Mouse (Mus musculus) hindbrain, postnatal 0 days (tissue): ENCODE results near the gene Cyb5d1. TPM values are rescaled to one million over a fixed set of nuclear protein-coding genes. Genes with fewer than 3 reads are reported as not detected.
A peak's percentile ranks its signal among the peaks of the same experiment; 100 is the strongest.

Source experiments
- ATAC-seq: fragments of 200-750 bp; cut with Nextera tagmentation; 2 replicates; pipeline ENCODE4 v1.8.0; 2017; ENCODE audit warnings: mild to moderate bottlenecking, moderate TSS enrichment, moderate library complexity
- DNase-seq: peaks from one replicate; pipeline ENCODE4 v3.0.0-alpha.2; 2015; ENCODE audit warnings: low spot score
- H3K27ac ChIP-seq: fragments of 300-500 bp; sonication (generic); 2 replicates; pipeline ENCODE4 v1.5.1; 2014; ENCODE audit warnings: mild to moderate bottlenecking
- H3K27me3 ChIP-seq: fragments of 300-500 bp; sonication (generic); 2 replicates; pipeline ENCODE4 v1.6.1; 2014; ENCODE audit warnings: low read length, mixed read lengths; ENCODE audit not compliant: insufficient read depth
- H3K36me3 ChIP-seq: fragments of 300-500 bp; sonication (generic); 2 replicates; pipeline ENCODE4 v1.6.1; 2014; ENCODE audit warnings: low read length, mixed read lengths; ENCODE audit not compliant: insufficient read depth
- H3K4me1 ChIP-seq: fragments of 300-500 bp; sonication (generic); 2 replicates; pipeline ENCODE4 v1.6.1; 2014; ENCODE audit warnings: antibody characterized with exemption, low read length, mixed read lengths; ENCODE audit not compliant: insufficient read depth
- H3K4me2 ChIP-seq: fragments of 300-500 bp; sonication (generic); 2 replicates; pipeline ENCODE4 v1.6.1; 2014; ENCODE audit warnings: low read depth, mild to moderate bottlenecking, low read length, moderate library complexity, mixed read lengths
- H3K4me3 ChIP-seq: fragments of 300-500 bp; sonication (generic); 2 replicates; pipeline ENCODE4 v1.5.1; 2014; ENCODE audit warnings: low read length
- H3K9ac ChIP-seq: fragments of 300-500 bp; sonication (generic); replicated peaks from 2 replicates; pipeline ENCODE4 v1.6.1; 2014; ENCODE audit warnings: mild to moderate bottlenecking, low read length, moderate library complexity, mixed read lengths
- H3K9me3 ChIP-seq: fragments of 300-500 bp; sonication (generic); 2 replicates; pipeline ENCODE4 v1.6.1; 2016; ENCODE audit warnings: low read length, mixed read lengths
- CTCF ChIP-seq: IDR thresholded peaks from 2 replicates; pipeline ENCODE4 v1.5.1; 2016; ENCODE audit warnings: antibody characterized with exemption, control low read depth, low read depth
- WGBS: fragments of 180-500 bp; shearing (Covaris S2); extraction: QIAGEN DNeasy Blood & Tissue Kit; methylation state at CpG from one replicate; pipeline ENCODE4 v1.1.7; 2014; 5-methylcytosine and 5-hydroxymethylcytosine counted together
- polyA plus RNA-seq: library from polyadenylated mRNA; unstranded; fragments of >200 nt; fragmentation: Nextera tagmentation; extraction: Ambion mirVana; gene quantifications from 2 replicates; pipeline ENCODE4 v1.2.1, GENCODE M21; 2015
- total RNA-seq: library from RNA; depleted of rRNA; stranded (reverse); fragments of >200 nt; gene quantifications from 2 replicates; pipeline ENCODE4 v1.2.3, GENCODE M21; 2014

Gene Cyb5d1
- total and polyA plus RNA-seq, 2 experiments from 2014 or later: 18.5 to 21.8 TPM

DNA sequence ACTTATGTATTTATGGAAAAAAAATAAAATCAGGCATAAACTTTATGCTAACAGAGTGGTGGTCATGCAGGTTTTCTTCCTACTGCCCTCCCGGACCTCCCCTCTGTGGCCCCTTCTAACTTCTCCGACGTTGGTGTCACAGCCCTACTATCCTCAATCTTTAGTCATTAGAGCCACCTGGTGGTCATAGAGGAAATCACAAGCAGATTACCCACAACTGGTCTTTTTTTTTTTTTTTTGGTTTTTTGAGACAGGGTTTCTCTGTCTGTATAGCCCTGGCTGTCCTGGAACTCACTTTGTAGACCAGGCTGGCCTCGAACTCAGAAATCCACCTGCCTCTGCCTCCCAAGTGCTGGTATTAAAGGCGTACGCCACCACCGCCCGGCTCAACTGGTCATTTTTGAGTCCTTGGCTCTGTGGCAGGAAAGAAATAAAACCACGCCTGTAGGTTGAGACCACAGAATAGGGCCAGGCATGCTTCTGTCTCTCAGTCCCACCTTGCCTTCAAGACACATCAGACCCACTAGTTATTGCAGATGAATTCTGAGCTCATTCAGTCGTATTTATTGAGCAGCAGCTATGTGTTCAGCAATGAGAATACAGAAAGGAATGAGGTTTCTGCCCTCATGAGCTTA is 4.9 kb downstream of the Cyb5d1 start:
- Histone ChIP-seq H3K4me2 (no peak overlapping the region), H3K9me3 (no peaks in the 10 kb centered on the region), H3K9ac (no peak overlapping the region), H3K27me3 (no peaks in the 10 kb centered on the region), H3K4me3 (no peak overlapping the region), H3K27ac (no peak overlapping the region), H3K4me1 (no peaks in the 10 kb centered on the region), H3K36me3 (no peaks in the 10 kb centered on the region)
- WGBS: 52% methylated on average over 10 of the region's 10 CpGs
- ATAC-seq: no peak; the same call in 1 of the 2 replicates
- peak; percentile 82 for TF ChIP-seq CTCF
- DNase-seq: peak; percentile 90

DNA sequence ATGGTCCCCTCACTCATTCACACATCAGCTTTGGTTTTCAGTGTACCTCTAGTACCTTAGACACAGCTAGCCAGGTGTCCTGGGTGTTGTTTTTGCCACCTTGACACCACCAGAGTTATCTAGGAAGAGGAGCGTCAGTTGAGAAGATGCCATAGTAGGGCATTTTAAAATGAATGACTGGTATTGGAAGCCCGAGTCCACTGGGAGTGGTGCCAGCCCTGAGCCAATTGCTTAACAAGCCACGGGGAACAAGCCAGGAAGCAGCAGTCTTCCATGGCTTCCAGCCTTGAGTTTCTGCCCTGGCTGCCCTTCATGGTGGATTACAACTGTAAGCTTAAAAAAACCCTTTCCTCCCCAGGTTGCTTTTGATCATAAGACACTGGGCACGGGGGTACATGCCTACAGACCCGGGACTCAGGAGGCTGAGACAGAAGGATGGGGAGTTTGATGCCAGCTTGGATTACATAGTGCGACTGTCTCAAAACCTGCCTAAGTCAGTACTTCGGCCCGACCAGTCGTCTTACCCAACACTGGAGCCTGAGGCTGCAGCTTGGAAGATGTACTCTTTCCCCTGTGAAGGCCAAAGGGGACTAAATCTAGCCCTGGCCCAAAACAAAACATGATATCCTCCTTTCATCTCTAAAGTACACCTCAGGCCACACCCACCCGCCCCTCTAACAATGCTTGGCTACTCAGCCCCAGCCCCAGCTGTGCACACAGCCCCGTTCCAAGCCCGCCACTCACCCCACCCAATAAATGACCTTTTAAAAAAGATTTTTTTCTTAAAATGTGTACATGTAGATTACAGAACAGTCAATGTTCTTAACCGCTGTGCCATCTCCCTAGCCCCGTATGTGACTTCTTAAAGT is 5.7 kb downstream of the Cyb5d1 start:
- DNase-seq (peak; percentile 64), ATAC-seq (no peak)
- Histone ChIP-seq H3K4me2 (no peak overlapping the region), H3K9me3 (no peaks in the 10 kb centered on the region), H3K27me3 (no peaks in the 10 kb centered on the region), H3K9ac (no peak overlapping the region), H3K4me1 (no peaks in the 10 kb centered on the region), H3K27ac (no peak overlapping the region), H3K36me3 (no peaks in the 10 kb centered on the region), H3K4me3 (no peak overlapping the region)
- WGBS: 45% methylated on average over 14 of the region's 14 CpGs
- TF ChIP-seq CTCF: no peak

DNA sequence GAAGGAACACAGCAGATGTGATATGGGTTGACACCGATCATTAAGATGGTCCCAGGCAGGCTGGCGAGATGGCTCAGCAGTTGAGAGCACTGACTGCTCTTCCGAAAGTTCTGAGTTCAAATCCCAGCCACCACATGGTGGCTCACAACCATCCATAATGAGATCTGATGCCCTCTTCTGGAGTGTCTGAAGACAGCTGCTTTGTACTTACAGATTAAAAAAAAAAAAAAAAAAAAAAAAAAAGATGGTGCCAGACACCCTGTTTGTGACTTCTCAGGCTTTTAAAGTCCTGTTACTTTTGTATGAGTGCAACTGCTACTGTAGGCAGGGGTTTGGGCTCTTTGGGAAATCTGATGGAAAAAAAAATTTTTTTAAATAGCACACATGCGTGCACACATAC is 6.8 kb downstream of the Cyb5d1 start:
- Histone ChIP-seq H3K36me3 (no peaks in the 10 kb centered on the region), H3K9ac (no peak overlapping the region), H3K4me3 (no peak overlapping the region), H3K27ac (no peak overlapping the region), H3K4me2 (no peak overlapping the region), H3K27me3 (no peaks in the 10 kb centered on the region), H3K9me3 (no peaks in the 10 kb centered on the region), H3K4me1 (no peaks in the 10 kb centered on the region)
- TF ChIP-seq CTCF: 0 out of 2 replicates have a peak, but pooled peaks have one; percentile 10
- ATAC-seq (no peak), DNase-seq (no peak)
- 98% methylated on average over 4 of the region's 4 CpGs for WGBS

DNA sequence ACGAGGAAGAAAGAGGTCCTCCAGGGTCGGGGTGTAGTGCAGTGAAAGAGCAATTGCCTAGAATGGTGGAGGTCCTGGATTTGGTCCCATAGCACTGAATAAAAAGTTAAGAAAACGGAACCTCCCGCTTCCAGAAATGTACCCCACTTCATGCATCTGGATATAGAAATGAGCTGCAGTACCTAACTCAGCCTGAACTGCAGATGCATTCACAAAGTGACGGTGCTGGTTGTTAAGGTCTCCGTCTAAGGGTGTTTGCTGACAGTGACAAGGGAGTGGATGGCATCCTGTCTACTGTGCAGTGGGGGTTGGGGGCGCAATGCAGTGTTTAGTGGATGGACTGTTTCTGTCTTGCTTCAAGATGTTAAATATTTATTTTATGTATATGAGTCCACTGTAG is 8.7 kb downstream of the Cyb5d1 start:
- H3K4me2 ChIP-seq: no peak overlapping the region
- no peak overlapping the region for H3K4me3 ChIP-seq
- no peaks in the 10 kb centered on the region for H3K36me3 ChIP-seq
- no peaks in the 10 kb centered on the region for H3K9me3 ChIP-seq
- WGBS: 80% methylated on average over 7 of the region's 7 CpGs
- no peak for DNase-seq
- H3K27me3 ChIP-seq: no peaks in the 10 kb centered on the region
- peak; percentile 56 for TF ChIP-seq CTCF
- no peak overlapping the region for H3K9ac ChIP-seq
- H3K4me1 ChIP-seq: no peaks in the 10 kb centered on the region
- H3K27ac ChIP-seq: no peak overlapping the region
- ATAC-seq: no peak

DNA sequence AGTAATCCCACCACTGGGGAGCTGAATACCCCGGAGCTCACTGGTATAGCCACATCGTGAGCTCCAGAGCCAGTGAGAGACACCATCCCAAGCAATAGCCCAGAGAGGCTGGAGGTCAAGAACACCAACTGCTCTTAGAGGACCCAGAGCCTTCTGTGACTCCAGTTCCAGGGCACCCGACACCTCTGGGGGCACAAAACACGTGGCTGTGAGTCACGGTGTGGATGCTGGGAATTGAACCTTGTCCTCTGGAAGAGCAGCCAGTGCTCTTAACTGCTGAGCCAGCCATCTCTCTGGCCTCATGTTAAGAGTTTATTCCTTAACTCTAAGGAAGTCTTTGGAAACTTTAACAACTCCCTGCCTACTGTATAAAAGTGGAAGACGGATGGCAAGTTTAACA is 10.5 kb downstream of the Cyb5d1 start:
- H3K27ac ChIP-seq: no peak overlapping the region
- H3K4me1 ChIP-seq: no peaks in the 10 kb centered on the region
- H3K27me3 ChIP-seq: no peaks in the 10 kb centered on the region
- ATAC-seq: no peak
- no peaks in the 10 kb centered on the region for H3K36me3 ChIP-seq
- no peak overlapping the region for H3K9ac ChIP-seq
- 81% methylated on average over 6 of the region's 6 CpGs for WGBS
- H3K9me3 ChIP-seq: no peaks in the 10 kb centered on the region
- H3K4me3 ChIP-seq: no peak overlapping the region
- DNase-seq: no peak
- no peak overlapping the region for H3K4me2 ChIP-seq
- no peak for TF ChIP-seq CTCF

DNA sequence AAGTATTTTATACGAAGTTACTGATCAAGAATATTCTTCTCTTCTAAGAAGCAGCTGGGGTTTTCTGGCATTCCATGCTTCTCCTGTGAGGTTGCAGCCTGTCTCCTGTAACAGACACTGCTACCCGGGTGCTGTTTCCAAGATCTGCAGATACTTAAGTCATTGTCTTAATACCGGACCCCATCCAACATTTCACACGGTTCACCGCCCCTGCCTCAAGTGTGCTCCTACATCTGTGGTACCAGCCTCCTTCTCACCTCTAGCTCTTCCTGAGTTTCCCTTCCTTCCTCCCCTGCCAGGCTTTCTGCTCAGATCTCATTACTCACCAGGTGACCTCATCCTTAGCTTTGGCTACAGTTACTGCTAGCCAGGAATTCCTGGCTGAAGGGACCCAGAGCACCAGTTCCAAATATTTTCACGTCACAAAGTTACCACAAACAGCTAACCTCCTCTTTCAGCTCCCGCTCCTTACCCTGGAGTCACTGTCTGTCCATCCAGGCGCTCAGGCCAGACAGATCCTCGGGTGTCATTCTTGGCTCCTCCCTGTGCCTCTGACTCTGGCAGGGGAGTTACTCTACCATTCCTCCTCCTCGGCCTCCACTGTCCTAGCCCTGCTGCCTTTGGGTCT is 12.8 kb downstream of the Cyb5d1 start:
- no peak for TF ChIP-seq CTCF
- H3K4me1 ChIP-seq: no peaks in the 10 kb centered on the region
- no peak overlapping the region for H3K9ac ChIP-seq
- no peak overlapping the region for H3K4me3 ChIP-seq
- no peaks in the 10 kb centered on the region for H3K27me3 ChIP-seq
- no peak overlapping the region for H3K27ac ChIP-seq
- ATAC-seq: no peak
- 54% methylated on average over 10 of the region's 10 CpGs for WGBS
- no peaks in the 10 kb centered on the region for H3K9me3 ChIP-seq
- H3K36me3 ChIP-seq: no peaks in the 10 kb centered on the region
- no peak overlapping the region for H3K4me2 ChIP-seq
- DNase-seq: no peak
